Mouse (Mus musculus): ENCODE results near the gene Il16. TPM values are rescaled to one million over a fixed set of nuclear protein-coding genes. Genes with fewer than 3 reads are reported as not detected.

Gene Il16
- polyA plus RNA-seq, 2 experiments, result 5.8 to 6.6 TPM

DNA sequence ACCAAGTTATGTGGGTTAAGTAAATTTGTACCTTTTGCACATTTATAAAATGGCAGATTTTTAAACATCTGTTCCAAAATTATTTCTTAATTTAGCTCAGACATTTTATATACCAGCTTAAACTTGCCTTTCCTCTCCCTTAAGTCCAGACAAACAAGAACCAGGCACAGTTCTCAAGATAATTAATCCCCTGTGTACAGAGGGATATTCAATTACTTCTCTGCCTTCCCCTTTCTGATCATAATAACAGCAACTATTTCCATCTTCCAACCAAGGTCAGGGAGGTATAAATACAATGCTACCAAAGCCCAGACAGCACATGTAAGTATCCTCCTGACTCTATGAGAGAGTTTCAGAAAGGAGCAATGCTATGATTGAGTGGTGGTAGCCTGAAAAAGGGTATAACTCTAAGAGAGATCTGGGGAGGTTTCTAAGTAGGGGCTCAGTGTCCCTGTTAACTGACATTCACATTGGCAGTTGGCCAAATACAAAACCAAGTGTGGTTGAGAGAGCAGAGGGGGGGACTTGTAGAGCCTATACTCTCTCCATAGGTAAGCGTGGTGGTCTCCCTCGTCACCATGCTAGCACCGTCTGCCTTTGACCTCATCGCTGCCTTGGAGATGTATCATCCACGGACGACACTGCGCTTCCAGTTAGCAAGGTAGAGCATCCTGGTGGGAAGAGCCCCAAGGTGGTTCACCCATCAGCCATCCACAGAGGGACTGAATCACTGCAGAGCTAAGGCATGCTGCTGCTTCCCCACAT is 141.2 kb downstream of the Il16 start:
- no peak overlapping the region for H3K4me3 ChIP-seq (replicated peaks; ENCODE audit: low read length)
- TF ChIP-seq POLR2A (IDR thresholded peaks at IDR 0.05; ENCODE audit: borderline replicate concordance, extremely low read depth, insufficient read depth, insufficient read length), result no peak
- DNase-seq (ENCODE audit: low spot score) (no peak), ATAC-seq (ENCODE audit: low FRiP score, low read depth) (no peak)
- no peaks in the 10 kb centered on the region for H3K27me3 ChIP-seq (ENCODE audit: control insufficient read depth, insufficient read depth, low read length)
- H3K36me3 ChIP-seq (ENCODE audit: control insufficient read depth, insufficient read depth, low read length), result no peaks in the 10 kb centered on the region
- peaks cover 8% of the 10 kb centered on the region for H3K4me1 ChIP-seq (ENCODE audit: control insufficient read depth, insufficient read depth, low read length)
- no peak overlapping the region for H3K9ac ChIP-seq (ENCODE audit: low read depth, low read length, severe bottlenecking)
- WGBS, result 75% methylated on average over 7 of the region's 7 CpGs
- H3K27ac ChIP-seq (replicated peaks; ENCODE audit: low read depth, low read length), result no peak overlapping the region
- H3K9me3 ChIP-seq (ENCODE audit: control insufficient read depth, low read length), result no peaks in the 10 kb centered on the region
- H3K4me2 ChIP-seq (replicated peaks; ENCODE audit: low read depth, low read length, severe bottlenecking), result no peak overlapping the region

DNA sequence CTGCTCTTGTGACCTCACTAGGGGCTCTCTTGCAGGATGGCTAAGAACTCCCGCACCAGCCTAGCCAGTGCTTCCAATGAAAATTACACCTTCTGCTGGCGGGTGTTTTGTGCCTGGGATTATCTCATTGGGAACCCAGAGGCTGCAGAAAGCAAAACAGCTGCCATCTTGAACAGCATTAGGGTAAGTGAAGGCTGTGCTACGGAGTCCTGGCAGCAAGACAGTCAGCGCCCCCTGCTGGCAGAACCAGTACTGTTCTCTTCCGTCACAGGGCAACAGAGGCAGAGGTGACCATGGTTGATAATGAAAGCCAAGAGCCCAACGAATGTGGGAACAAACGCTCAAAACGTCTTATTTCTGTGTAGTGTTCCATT is 145.6 kb downstream of the Il16 start:
- no peak for TF ChIP-seq POLR2A (IDR thresholded peaks at IDR 0.05; ENCODE audit: borderline replicate concordance, extremely low read depth, insufficient read depth, insufficient read length)
- Histone ChIP-seq H3K9me3 (ENCODE audit: control insufficient read depth, low read length) (no peaks in the 10 kb centered on the region), H3K9ac (ENCODE audit: low read depth, low read length, severe bottlenecking) (no peak overlapping the region), H3K4me2 (replicated peaks; ENCODE audit: low read depth, low read length, severe bottlenecking) (no peak overlapping the region), H3K4me3 (replicated peaks; ENCODE audit: low read length) (no peak overlapping the region), H3K27me3 (ENCODE audit: control insufficient read depth, insufficient read depth, low read length) (no peaks in the 10 kb centered on the region), H3K36me3 (ENCODE audit: control insufficient read depth, insufficient read depth, low read length) (no peaks in the 10 kb centered on the region), H3K27ac (replicated peaks; ENCODE audit: low read depth, low read length) (no peak overlapping the region), H3K4me1 (ENCODE audit: control insufficient read depth, insufficient read depth, low read length) (peaks cover 8% of the 10 kb centered on the region)
- no peak for ATAC-seq (ENCODE audit: low FRiP score, low read depth)
- DNase-seq (ENCODE audit: low spot score), result no peak
- 60% methylated on average over 8 of the region's 8 CpGs for WGBS

DNA sequence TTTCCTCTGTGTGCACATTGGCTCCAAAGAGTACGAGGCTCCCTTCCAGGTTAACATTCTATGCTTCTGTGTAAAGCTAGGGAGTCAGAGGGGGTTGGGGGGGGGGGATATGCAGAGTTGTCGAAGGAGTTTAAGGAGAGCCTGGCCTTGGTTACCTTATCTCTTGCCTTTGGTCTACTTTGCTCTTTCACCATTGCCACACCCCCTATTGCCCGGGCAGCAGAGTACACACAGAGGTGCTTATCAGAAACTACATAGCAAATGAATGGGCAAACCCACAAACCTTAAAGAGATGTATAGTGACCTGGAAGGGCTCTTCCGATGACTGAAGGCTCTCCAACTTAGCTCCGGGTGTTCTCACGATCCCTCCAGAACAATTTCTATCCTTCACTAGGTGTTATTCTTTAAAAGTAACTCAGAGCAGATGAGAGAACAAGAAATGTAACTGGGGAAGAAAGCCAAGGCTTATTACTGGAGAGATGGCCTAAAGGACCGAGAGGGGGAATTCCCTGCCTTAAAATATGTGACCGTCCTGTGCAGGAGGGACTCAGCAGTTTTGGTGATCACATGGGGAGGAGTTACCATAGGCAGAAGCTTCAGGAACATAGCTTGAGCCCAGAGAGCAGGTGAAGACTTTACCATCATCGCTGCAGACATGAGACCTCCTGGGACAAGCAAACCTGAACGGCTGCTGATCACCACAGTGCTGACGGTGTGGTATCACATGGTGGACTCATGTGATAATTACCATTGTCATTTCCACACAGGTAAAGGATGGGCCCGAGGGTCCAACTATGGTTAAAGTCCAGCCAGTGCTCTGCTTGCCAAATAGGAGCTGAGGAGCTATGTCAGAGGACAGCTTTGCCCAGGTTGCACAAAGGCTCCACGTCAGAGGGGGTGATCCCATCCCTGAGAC is 146.3 kb downstream of the Il16 start:
- DNase-seq (ENCODE audit: low spot score) (no peak), ATAC-seq (ENCODE audit: low FRiP score, low read depth) (no peak)
- 83% methylated on average over 13 of the region's 13 CpGs for whole genome bisulfite sequencing
- no peaks in the 10 kb centered on the region for H3K36me3 ChIP-seq (ENCODE audit: control insufficient read depth, insufficient read depth, low read length)
- H3K9me3 ChIP-seq (ENCODE audit: control insufficient read depth, low read length), result no peaks in the 10 kb centered on the region
- no peak for TF ChIP-seq POLR2A (IDR thresholded peaks at IDR 0.05; ENCODE audit: borderline replicate concordance, extremely low read depth, insufficient read depth, insufficient read length)
- H3K4me1 ChIP-seq (ENCODE audit: control insufficient read depth, insufficient read depth, low read length), result 0 out of 2 replicates have a peak, but pooled peaks cover 2% of the 10 kb centered on the region
- H3K9ac ChIP-seq (ENCODE audit: low read depth, low read length, severe bottlenecking), result no peak overlapping the region
- no peak overlapping the region for H3K27ac ChIP-seq (replicated peaks; ENCODE audit: low read depth, low read length)
- H3K27me3 ChIP-seq (ENCODE audit: control insufficient read depth, insufficient read depth, low read length), result no peaks in the 10 kb centered on the region
- no peak overlapping the region for H3K4me2 ChIP-seq (replicated peaks; ENCODE audit: low read depth, low read length, severe bottlenecking)
- H3K4me3 ChIP-seq (replicated peaks; ENCODE audit: low read length), result no peak overlapping the region

DNA sequence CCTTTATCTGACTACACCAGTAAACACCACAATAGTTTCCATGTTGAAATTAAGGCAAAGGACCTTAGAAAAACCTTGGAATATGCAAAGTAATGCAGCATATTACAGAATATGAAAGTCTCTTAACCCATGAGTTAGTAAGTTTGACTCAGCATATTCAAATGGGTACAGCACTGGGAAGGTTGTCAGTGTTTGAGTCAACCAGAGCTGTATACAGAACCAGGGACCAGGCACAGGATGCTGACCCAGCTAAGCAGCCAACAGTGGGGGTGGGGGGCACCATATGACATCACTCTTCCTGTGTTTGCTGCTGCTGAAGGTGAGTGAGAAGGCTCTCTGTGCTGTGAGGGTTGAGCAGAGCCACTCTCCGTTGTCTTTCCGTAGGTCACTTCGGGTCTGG is 148.5 kb downstream of the Il16 start:
- H3K27me3 ChIP-seq (ENCODE audit: control insufficient read depth, insufficient read depth, low read length), result no peaks in the 10 kb centered on the region
- no peak overlapping the region for H3K4me2 ChIP-seq (replicated peaks; ENCODE audit: low read depth, low read length, severe bottlenecking)
- no peak for ATAC-seq (ENCODE audit: low FRiP score, low read depth)
- H3K9me3 ChIP-seq (ENCODE audit: control insufficient read depth, low read length), result no peaks in the 10 kb centered on the region
- no peak for DNase-seq (ENCODE audit: low spot score)
- H3K36me3 ChIP-seq (ENCODE audit: control insufficient read depth, insufficient read depth, low read length), result no peaks in the 10 kb centered on the region
- no peak overlapping the region for H3K9ac ChIP-seq (ENCODE audit: low read depth, low read length, severe bottlenecking)
- WGBS, result 93% methylated on average over 3 of the region's 3 CpGs
- no peak overlapping the region for H3K4me3 ChIP-seq (replicated peaks; ENCODE audit: low read length)
- TF ChIP-seq POLR2A (IDR thresholded peaks at IDR 0.05; ENCODE audit: borderline replicate concordance, extremely low read depth, insufficient read depth, insufficient read length), result no peak
- no peak overlapping the region for H3K27ac ChIP-seq (replicated peaks; ENCODE audit: low read depth, low read length)
- no peaks in the 10 kb centered on the region for H3K4me1 ChIP-seq (ENCODE audit: control insufficient read depth, insufficient read depth, low read length)

DNA sequence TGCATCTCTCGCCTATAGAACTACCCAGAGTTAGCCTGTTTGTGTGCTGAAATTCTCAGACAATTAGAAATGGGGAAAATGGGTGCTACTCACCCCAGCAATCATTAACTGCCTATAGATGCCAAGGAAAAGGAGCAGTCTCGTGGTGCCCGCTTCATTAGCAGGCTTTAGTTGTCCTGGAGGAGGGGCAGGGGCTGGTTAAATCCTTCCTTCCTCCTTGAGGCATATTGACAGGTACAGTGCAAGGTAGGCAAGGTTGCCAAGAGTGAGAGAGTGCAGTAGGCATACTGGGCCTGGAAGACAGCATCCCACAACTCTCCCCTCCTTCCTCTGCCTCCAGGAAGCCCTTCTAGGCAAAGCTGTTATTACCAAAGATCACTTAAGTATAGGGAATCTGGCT is 151.5 kb downstream of the Il16 start:
- Histone ChIP-seq H3K27me3 (ENCODE audit: control insufficient read depth, insufficient read depth, low read length) (no peaks in the 10 kb centered on the region), H3K36me3 (ENCODE audit: control insufficient read depth, insufficient read depth, low read length) (no peaks in the 10 kb centered on the region), H3K4me2 (replicated peaks; ENCODE audit: low read depth, low read length, severe bottlenecking) (no peak overlapping the region), H3K4me3 (replicated peaks; ENCODE audit: low read length) (no peak overlapping the region), H3K9me3 (ENCODE audit: control insufficient read depth, low read length) (no peaks in the 10 kb centered on the region), H3K9ac (ENCODE audit: low read depth, low read length, severe bottlenecking) (no peak overlapping the region), H3K27ac (replicated peaks; ENCODE audit: low read depth, low read length) (no peak overlapping the region), H3K4me1 (ENCODE audit: control insufficient read depth, insufficient read depth, low read length) (no peaks in the 10 kb centered on the region)
- no peak for ATAC-seq (ENCODE audit: low FRiP score, low read depth)
- DNase-seq (ENCODE audit: low spot score), result no peak
- TF ChIP-seq POLR2A (IDR thresholded peaks at IDR 0.05; ENCODE audit: borderline replicate concordance, extremely low read depth, insufficient read depth, insufficient read length), result no peak
- WGBS, result 78% methylated on average over 3 of the region's 3 CpGs

Other genes with a start within 250 kb of the Il16 start
- 0.96 and 1.3 TPM in 2 replicates for gene Tmc3, start 160.8 kb downstream of the Il16 start, polyA plus RNA-seq (2012; rRNA removed)
- 1.1 and 1.5 TPM in 2 replicates for gene Tmc3, start 160.8 kb downstream of the Il16 start, polyA plus RNA-seq (2014; fragmentation: Nextera tagmentation; extraction: Ambion mirVana)
- gene Stard5, start 113.8 kb downstream of the Il16 start, polyA plus RNA-seq (2012; rRNA removed), result 18.5 and 20.0 TPM in 2 replicates
- 21.6 and 23.7 TPM in 2 replicates for gene Stard5, start 113.8 kb downstream of the Il16 start, polyA plus RNA-seq (2014; fragmentation: Nextera tagmentation; extraction: Ambion mirVana)
- gene Cfap161, start 49.2 kb upstream of the Il16 start, polyA plus RNA-seq (2012; rRNA removed), result 0.54 and 0.82 TPM in 2 replicates
- gene Cfap161, start 49.2 kb upstream of the Il16 start, polyA plus RNA-seq (2014; fragmentation: Nextera tagmentation; extraction: Ambion mirVana), result 0.28 and 0.29 TPM in 2 replicates
- gene Tlnrd1, start 138.6 kb upstream of the Il16 start, polyA plus RNA-seq (2012; rRNA removed), result 32.7 and 42.5 TPM in 2 replicates
- 17.6 and 18.8 TPM in 2 replicates for gene Tlnrd1, start 138.6 kb upstream of the Il16 start, polyA plus RNA-seq (2014; fragmentation: Nextera tagmentation; extraction: Ambion mirVana)
- 25.6 and 39.8 TPM in 2 replicates for gene Mesd, start 138.7 kb upstream of the Il16 start, polyA plus RNA-seq (2012; rRNA removed)
- 79.5 and 84.6 TPM in 2 replicates for gene Mesd, start 138.7 kb upstream of the Il16 start, polyA plus RNA-seq (2014; fragmentation: Nextera tagmentation; extraction: Ambion mirVana)

Data from limb, embryonic 14.5 days (tissue).